Mouse (Mus musculus): Measurements from ENCODE around the gene Cst7.

DNA sequence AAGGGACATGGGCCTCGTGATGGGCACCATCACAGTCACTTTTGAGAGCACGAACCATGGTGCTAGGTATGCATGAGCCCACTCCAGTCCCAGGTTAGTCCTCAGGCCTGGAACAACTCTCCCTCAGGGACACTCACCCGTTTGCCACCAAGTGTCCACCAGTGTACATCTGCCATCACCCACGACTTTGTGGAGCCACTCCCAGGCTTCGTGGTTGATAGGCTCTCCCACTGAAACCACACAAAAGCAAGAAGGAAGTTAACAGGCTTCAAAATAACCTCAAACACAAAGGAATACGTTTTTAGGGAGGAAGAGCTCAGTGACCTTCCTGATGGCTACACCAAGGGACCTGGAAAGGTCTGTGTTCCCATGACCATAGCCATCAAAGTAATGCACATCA is 56.9 kb downstream of the Cst7 start:
- no peak for TF ChIP-seq POLR2A (IDR thresholded peaks at IDR 0.05; ENCODE audit: borderline replicate concordance, extremely low read depth, insufficient read depth, insufficient read length, poor library complexity, severe bottlenecking)
- TF ChIP-seq CTCF (IDR thresholded peaks at IDR 0.05; ENCODE audit: borderline replicate concordance, extremely low read depth, insufficient read depth, insufficient read length): no peak

All from brain, embryonic 14.5 days (tissue).